Mouse (Mus musculus): ENCODE results near the gene Lenep.

- no peak for TF ChIP-seq CTCF (conservative IDR thresholded peaks at IDR 0.05; ENCODE audit: insufficient read depth, insufficient read length, low read depth, low read length)
- no peak for TF ChIP-seq POLR2A (IDR thresholded peaks at IDR 0.05; ENCODE audit: low read depth, low read length)
These were observed 49.3 kb upstream of the Lenep start for GRCm38 (mm10) chr3:89451916-89452315.
